Mouse (Mus musculus): ENCODE measurements at regions not wholly inside any gene's neighbourhood (a gene's known extent, or its start where the extent isn't known, plus 50 kb on each side); places are given as distances from the start of the nearest gene placed in this dataset.

DNA sequence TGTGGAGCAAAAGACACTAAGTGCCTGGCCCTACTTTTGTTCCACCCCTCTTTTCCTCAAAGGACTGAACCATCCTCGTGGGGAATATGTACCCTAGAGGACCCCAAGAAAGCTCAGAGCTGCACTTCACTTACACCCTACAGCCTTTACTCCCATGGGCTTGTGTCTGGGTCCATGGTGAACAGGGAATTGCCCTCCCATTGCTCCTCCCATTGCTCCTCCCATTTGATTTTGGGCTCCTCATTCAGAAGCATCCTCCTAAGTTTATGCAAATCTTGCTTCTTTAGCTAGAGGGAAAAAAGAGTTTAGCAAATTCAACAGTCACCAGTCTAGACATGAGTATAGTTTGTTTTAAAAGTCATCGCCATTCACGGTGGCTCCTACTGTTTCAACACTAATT is 142.1 kb downstream of the Rnd3 start:
- no peak for TF ChIP-seq CTCF (IDR thresholded peaks at IDR 0.05; ENCODE audit: low read depth)
- no peak for TF ChIP-seq EP300 (IDR thresholded peaks at IDR 0.05; ENCODE audit: low read depth)
